Mouse (Mus musculus) NIH3T3 (cell line): ENCODE data around the gene Birc6.
"Not testable (repeated sequence)": the region's sequence is repeated elsewhere in the genome, so short reads cannot be mapped to it uniquely, and the experiment has no call there.

Experiments used
- DNase-seq: peaks from one replicate; pipeline ENCODE4 v3.0.0-alpha.2; 2012; ENCODE audit warnings: low read depth

Gene Birc6

GRCm38 (mm10) chr17:74564151-74564550, 36.1 kb downstream of the Birc6 start:
- no peak for DNase-seq

- DNase-seq, result no peak
Measured at GRCm38 (mm10) chr17:74569219-74569618, 41.1 kb downstream of the Birc6 start.

GRCm38 (mm10) chr17:74570585-74570984, 42.5 kb downstream of the Birc6 start:
- peak; percentile 66 for DNase-seq

GRCm38 (mm10) chr17:74577173-74577572, 49.1 kb downstream of the Birc6 start:
- no peak for DNase-seq

- no peak for DNase-seq
Measured at GRCm38 (mm10) chr17:74579586-74579985, 51.5 kb downstream of the Birc6 start.

GRCm38 (mm10) chr17:74580738-74581137, 52.6 kb downstream of the Birc6 start:
- DNase-seq, result no peak

GRCm38 (mm10) chr17:74586768-74587167, 58.7 kb downstream of the Birc6 start:
- DNase-seq, result no peak

- no peak for DNase-seq
Measured at GRCm38 (mm10) chr17:74598908-74599307, 70.8 kb downstream of the Birc6 start.

GRCm38 (mm10) chr17:74599396-74599795, 71.3 kb downstream of the Birc6 start:
- DNase-seq, result no peak

- DNase-seq, result no peak
Measured at GRCm38 (mm10) chr17:74601201-74601600, 73.1 kb downstream of the Birc6 start.

- peak; percentile 84 for DNase-seq
Measured at GRCm38 (mm10) chr17:74630798-74631197, 102.7 kb downstream of the Birc6 start.

- DNase-seq, result peak; percentile 21
Measured at GRCm38 (mm10) chr17:74642445-74642844, 114.3 kb downstream of the Birc6 start.

- no peak for DNase-seq
Measured at GRCm38 (mm10) chr17:74658362-74658761, 130.3 kb downstream of the Birc6 start.

GRCm38 (mm10) chr17:74668010-74668409, 139.9 kb downstream of the Birc6 start:
- DNase-seq, result peak; percentile 35

- DNase-seq, result no peak
Measured at GRCm38 (mm10) chr17:74670031-74670430, 141.9 kb downstream of the Birc6 start.

GRCm38 (mm10) chr17:74672446-74672845, 144.4 kb downstream of the Birc6 start:
- DNase-seq, result no peak

GRCm38 (mm10) chr17:74673251-74673650, 145.2 kb downstream of the Birc6 start:
- DNase-seq, result peak; percentile 86

- no peak for DNase-seq
Measured at GRCm38 (mm10) chr17:74678061-74678460, 150.0 kb downstream of the Birc6 start.

GRCm38 (mm10) chr17:74684927-74685326, 156.8 kb downstream of the Birc6 start:
- DNase-seq, result no peak

- no peak for DNase-seq
Measured at GRCm38 (mm10) chr17:74688555-74688954, 160.5 kb downstream of the Birc6 start.

GRCm38 (mm10) chr17:74689406-74689805, 161.3 kb downstream of the Birc6 start:
- DNase-seq, result no peak

GRCm38 (mm10) chr17:74701661-74702060, 173.6 kb downstream of the Birc6 start:
- not testable (repeated sequence) for DNase-seq

GRCm38 (mm10) chr17:74705480-74705879, 177.4 kb downstream of the Birc6 start:
- DNase-seq, result no peak

GRCm38 (mm10) chr17:74706593-74706992, 178.5 kb downstream of the Birc6 start:
- DNase-seq, result no peak

GRCm38 (mm10) chr17:74707637-74708152, 179.6 kb downstream of the Birc6 start:
- no peak for DNase-seq
